Mouse (Mus musculus): ENCODE measurements around the gene Mapk3.

GRCm38 (mm10) chr7:126741964-126742482, 17.4 kb upstream of the Mapk3 start:
- TF ChIP-seq CHD1 (IDR thresholded peaks at IDR 0.05; ENCODE audit: low read depth, low read length) (no peak), POLR2A (IDR thresholded peaks at IDR 0.05; ENCODE audit: low read depth, low read length) (no peak), CTCF (conservative IDR thresholded peaks at IDR 0.05 in 1 of 2, IDR thresholded peaks at IDR 0.05 in 1 of 2; ENCODE audit: low read depth in 2 of 2, low read length in 2 of 2) (no peak), ELF1 (IDR thresholded peaks at IDR 0.05; ENCODE audit: low read depth, low read length) (no peak), ZNF384 (IDR thresholded peaks at IDR 0.05; ENCODE audit: low read depth, low read length) (no peak), EP300 (IDR thresholded peaks at IDR 0.05; ENCODE audit: low read length) (no peak), USF1 (IDR thresholded peaks at IDR 0.05; ENCODE audit: low read depth, low read length) (no peak), MXI1 (IDR thresholded peaks at IDR 0.05; ENCODE audit: low read depth, low read length) (no peak), NRF1 (IDR thresholded peaks at IDR 0.05; ENCODE audit: low read depth, low read length) (no peak), POLR2AphosphoS2 (IDR thresholded peaks at IDR 0.05; ENCODE audit: low read depth, low read length) (no peak), MAFK (IDR thresholded peaks at IDR 0.05; ENCODE audit: insufficient replicate concordance, low read length) (no peak), TBP (conservative IDR thresholded peaks at IDR 0.05; ENCODE audit: low read depth, low read length) (no peak)
